Mouse (Mus musculus): ENCODE results near the gene Tmem176b.
"Not testable (repeated sequence)": the region's sequence is repeated elsewhere in the genome, so short reads cannot be mapped to it uniquely, and the experiment has no call there.

The Tmem176b gene

DNA sequence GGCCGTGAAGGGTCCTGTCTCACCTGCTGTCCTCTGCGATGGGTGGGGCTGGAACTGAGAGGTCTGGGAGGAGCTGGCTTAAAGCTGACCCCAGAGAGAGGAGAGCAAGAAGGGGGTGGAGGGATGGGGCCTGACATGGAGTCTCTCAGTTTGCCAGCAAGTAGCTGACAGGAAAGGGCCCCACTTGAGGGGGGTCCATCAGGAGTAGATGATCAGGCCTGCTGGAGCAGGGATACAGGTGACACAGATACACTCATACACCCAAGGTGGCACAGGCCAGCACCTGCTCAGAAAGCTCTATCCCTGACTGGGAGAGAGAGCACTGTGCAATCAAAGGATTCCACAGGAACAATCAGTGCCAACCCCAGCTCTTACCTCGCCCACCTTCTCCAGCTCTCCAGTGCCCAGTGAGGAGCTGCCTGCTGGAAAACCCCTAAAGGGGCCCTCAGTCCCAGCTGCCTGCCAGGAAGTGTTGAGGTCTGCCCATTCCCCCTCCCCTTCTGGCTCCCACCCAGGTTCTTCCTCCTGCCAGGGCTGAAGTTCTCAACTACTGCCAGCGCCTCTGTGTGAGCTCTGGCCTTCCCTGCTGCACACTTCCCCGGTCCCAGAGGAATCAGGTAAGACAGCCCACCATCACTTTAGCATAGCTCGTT is at the start of gene Tmem176b:
Gene Tmem176b, minus strand, starts transcription at position 524 of the 653 bp plus-strand sequence.
- peak; percentile 79 to 80 for DNase-seq (ENCODE audit: low spot score in 2 of 2)

DNA sequence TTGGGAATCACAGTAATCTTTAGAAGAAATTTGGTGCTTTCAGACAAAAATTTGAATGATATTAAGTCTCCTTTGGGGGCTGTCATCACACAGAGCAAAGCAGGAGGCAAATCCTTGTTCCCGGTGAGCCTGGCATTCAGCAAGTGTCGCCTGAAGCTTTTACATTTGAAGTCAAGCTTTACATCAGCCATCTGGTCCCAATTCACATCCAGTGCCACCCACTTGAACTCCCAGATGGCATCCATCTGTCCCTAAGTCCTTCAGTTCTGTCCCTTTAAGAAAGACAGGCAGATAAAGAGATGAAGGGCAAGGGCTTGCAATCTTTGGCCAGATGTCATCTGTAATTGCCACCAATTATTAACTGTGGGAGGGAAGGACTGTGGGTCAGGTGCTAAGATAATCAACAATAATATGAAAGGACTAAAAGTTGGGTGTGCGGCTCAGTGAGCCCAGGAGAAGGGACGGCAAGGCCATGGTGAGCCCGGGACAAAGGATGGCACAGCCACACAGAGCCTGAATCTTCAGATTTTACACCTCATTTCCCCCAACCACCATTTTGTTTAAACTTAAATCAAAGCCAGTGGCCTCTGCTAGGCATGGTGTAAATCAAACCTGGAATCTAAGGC is 35.3 kb upstream of the Tmem176b start:
- DNase-seq (ENCODE audit: low spot score in 2 of 2), result peak in 1 of 2 experiments; percentile 14

DNA sequence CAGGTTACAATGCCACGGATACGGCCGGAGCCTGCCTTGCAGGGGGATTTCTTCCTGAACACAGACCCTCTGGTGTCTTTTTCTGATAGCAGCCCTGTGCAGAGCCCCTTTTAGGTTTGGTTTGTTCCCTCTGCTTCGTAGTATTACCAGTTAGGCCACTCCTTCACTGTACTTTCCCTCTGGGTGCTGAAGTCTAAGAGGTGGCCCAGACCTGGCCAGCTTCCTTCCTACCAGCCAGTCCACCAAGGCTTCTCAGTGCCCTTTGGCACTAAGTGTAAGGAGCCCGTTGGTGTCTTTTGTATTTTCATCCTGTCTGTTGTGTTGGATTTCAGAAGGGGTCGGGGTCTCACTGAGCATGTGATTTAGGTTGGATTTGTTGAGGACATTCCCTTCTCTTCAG is 34.2 kb upstream of the Tmem176b start:
- DNase-seq (ENCODE audit: low spot score in 2 of 2), result no peak

DNA sequence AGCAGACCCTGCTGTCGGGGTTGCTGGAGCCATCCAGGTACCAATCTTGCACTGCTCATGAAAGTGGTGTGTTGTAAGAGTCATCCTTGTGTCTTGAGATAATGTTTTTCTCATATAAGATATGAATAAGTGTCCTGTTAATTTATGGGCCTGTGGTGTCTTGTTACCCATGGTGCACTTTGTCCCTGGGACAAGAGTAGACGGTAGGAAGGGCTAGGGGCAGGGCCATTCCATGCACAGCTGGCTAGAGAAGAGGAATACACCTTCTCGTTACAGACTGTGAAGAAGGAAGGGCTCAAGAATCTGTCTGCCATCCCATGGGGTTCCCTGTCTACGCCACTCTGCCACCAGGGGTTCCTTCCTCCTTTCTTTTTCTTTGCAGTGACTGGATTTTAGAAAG is 33.3 kb upstream of the Tmem176b start:
- DNase-seq (ENCODE audit: low spot score in 2 of 2), result no peak

DNA sequence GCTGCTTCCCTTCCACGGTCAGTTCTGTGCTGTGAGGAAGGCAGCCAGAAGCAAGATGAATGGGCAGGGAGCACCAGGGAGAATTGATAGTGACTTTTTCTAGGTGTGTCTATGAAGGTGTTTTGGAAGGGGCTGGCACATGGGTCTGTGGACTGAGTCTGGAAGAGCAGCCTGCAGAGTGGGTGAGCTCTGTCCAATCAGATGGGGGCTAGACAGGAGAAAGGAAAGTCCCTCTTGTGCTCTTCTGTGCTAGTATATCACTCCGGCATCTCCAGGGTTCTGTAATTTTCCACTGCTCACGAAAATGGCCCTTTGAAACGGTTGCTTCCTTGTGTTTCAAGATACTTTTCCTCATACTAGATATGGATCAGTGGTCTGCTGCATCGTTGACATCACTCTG is 31.3 kb upstream of the Tmem176b start, which contains the start of gene Aoc1:
Gene Aoc1, plus strand, starts transcription at position 301 of the 400 bp plus-strand sequence.
- DNase-seq (ENCODE audit: low spot score in 2 of 2), result no peak

DNA sequence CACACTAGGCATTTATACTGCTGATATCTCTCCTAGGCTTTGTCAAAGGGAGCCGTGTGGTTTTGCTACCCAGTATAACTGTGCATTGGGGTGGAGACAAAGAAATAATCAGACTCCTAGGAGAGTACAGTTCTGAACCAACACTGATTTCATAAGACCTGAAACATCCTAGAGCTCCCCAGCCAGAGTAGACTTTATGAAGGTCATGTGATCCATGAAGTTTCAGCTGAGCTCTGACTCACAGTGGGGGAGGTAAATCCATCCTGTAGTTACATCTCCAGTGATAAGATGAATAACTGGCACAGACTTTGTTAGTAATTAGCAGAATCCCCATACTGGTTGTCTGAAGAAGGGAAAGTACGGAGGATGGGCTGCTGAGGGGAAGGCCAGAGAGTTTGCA is 28.5 kb upstream of the Tmem176b start:
- no peak for DNase-seq (ENCODE audit: low spot score in 2 of 2)

DNA sequence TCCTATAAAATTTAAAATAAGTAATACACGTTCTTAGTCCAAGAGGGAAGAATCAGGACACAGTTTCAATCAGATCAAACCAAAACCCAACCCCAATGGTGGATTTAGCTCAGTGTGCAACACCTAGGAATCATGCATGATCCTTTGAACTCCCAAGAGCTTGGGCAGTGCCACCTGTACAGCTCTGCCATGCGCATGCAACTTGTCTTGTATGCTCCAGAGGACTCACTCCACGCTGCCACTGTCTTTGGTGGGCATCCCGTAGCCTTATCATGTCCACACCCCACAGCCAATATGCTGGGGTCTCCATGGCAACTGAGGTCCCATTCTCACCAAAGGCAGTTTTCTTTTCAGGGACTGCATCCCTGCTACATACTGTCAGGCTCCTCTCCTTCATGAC is 25.9 kb upstream of the Tmem176b start:
- DNase-seq (ENCODE audit: low spot score in 2 of 2), result no peak

DNA sequence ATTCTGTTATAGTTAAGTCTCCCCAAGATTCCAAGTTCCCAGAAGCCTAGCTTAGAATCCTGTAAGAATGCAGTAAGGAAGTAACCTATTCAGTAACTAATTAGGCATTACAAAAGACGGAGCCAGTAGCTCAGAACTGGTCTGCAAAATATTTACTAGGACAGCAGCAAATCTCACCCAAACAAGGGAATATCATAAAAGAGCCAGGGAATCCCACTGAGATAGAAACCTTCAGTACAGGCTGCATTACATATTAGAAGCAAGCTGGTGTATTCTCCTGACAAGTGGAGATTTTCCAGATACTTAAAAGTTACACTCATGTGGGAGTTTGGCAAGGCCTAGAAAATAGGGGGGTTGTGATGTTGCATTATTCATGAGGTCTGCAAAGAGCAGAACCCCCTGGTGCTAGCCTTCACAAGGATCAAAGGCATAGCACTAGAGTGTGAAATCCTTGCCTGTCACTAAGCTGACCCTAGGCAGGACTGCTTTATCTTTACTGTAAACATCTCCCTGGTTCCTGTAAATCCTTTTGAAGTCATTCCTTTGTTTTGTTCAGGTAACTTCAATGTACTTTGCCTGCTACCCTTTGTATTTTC is 25.2 kb upstream of the Tmem176b start:
- DNase-seq (ENCODE audit: low spot score in 2 of 2), result not testable (repeated sequence)

DNA sequence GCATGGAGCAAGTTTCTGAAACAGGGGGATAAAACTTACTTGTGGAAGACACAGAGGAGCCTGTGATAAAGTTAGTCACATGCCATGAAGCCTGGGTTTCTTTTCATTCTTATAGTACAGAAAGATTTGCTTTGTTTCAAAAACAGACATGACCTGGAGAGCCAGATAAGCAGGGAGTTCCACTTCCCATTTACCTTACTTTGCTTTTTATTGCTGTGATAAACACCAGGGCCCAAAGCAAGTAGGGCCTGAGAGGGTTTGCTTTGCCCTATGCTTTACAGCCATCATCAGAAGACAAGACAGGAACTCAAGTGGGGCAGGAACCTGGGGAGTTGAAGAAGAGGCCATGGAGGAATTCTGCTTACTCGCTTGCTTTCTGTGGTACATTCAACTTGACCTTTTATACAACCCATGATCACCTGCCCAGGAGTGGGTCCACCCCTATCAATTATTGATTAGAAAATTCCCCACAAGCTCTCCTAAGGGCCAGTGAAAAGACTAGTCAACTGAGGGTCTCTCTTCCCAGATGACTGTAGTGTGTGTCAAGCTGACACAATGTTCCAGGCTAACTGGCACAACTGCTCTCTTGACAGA is 24.0 kb upstream of the Tmem176b start:
- DNase-seq (ENCODE audit: low spot score in 2 of 2), result no peak

DNA sequence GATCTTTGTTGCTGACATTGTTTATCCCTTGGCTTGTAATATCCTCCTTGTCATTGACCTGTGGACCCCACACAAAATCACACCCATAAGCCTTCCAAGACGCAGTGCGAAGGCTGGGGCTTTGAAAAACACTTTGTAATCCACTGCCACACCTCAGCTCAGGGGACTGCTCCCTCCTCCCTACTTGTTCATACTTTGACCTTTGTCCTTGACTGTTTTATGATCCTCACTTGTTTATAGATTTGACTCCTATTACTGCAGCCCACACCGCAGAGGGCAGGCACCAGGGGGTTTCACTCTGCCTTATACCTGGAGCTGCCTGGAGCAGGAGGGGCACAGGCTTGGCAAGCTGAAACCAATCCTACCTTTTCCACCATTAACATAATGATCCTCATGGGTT is 23.4 kb upstream of the Tmem176b start:
- DNase-seq (ENCODE audit: low spot score in 2 of 2), result no peak

DNA sequence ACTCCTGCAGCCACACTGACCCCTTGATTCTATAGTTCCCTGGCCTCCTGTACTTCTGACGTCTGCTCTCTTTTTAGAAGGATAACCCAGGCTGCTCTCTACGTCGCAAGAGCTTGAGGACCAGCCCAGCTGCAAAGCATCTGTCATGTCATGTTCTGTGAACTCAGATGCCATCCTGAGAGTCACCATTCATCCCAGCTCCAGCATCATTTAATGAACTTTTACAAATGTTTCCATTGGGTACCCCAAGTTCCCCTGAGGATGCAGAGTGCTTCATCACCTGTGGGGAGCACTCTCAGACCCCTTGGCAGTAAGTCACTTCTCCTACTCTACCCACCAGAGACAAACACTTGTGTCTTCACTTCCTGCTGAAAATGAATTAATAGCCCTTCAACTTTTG is 22.9 kb upstream of the Tmem176b start:
- no peak for DNase-seq (ENCODE audit: low spot score in 2 of 2)

DNA sequence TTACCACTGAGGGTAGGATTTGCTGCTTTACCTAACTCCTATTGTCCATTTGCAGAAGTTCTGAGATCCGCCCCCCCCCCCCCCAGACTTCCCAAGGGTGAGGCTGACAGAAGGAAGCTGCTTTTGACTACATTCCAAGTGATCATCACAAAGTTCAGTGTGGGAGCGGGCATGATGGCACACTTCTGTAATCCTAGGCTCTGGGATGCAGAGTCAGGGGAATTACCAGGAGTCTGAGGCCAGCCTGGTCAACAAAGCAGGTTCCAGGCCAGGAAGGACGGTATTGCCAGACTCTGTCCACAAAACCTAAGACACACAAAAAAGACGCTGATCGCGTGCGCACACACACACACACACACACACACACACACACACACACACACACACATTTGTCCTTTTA is 22.2 kb upstream of the Tmem176b start:
- DNase-seq (ENCODE audit: low spot score in 2 of 2), result no peak

DNA sequence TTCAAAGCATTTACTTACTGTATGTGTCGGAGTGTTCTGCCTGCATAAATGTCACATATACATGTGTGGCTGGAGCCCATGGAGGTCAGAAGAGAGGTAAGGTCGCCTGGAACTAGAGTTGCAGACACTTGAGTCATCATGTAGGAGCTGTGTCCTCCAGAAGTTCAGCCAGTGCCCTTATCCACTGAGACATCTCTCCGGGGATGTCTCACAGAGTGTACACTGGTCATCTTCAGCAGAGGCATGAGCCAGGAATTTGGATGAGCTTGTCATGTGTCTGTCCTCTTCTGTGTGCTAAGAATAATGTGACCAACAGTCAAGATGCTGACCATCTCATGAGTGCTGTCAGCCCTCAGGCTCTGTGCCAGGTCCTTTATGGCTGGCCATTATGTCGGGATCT is 21.5 kb upstream of the Tmem176b start:
- DNase-seq (ENCODE audit: low spot score in 2 of 2), result no peak

DNA sequence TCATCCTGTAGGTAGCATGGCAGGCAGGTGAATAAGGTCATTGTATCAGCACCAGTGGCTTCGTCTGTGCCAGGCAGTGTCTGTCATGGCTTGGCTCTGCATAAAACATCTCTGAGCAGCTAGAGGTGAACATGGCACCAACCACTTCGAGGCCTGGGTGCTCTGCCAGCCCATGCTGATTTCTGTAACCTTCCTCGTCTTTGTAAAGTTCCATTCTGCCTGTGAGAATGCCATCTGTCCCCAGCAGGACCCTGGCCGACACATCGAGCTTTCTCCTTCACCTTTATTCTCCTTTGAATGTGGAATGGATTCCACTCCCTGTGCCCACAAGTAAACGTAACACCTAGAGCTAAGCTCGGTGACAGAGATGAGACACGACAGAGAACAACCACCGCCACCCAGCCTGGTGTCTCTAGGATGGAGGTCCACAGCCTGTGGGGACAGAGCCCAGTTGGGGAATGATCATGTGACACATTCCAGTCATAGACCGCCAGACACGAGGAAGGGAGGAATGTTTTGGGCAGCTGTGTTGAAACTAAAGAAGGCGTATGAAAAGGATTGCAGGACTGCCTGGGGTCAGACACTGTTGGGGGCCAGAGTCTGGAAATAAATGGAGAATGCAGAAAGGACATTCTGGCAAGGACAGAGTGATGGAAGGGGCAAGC is 20.5 kb upstream of the Tmem176b start:
- DNase-seq (ENCODE audit: low spot score in 2 of 2), result no peak

DNA sequence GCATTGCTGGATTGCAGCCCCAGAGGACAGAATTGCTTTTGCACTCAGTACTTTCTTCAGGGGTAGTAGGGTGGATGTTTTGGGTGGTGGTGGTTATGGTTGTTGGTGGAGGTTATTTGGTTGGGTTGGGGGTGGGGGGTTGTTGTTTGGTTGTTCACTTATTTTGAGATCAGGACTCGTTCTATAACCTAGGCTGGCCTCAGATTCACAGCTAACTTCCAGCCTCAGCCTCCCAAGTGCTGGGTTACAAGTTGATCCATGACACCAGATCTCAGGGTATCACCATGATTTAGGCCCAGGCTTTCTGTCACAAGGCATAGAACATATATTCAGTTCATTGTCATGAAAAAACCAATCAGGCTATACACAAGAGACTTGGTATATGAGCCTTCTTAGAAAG is 19.6 kb upstream of the Tmem176b start:
- no peak for DNase-seq (ENCODE audit: low spot score in 2 of 2)

DNA sequence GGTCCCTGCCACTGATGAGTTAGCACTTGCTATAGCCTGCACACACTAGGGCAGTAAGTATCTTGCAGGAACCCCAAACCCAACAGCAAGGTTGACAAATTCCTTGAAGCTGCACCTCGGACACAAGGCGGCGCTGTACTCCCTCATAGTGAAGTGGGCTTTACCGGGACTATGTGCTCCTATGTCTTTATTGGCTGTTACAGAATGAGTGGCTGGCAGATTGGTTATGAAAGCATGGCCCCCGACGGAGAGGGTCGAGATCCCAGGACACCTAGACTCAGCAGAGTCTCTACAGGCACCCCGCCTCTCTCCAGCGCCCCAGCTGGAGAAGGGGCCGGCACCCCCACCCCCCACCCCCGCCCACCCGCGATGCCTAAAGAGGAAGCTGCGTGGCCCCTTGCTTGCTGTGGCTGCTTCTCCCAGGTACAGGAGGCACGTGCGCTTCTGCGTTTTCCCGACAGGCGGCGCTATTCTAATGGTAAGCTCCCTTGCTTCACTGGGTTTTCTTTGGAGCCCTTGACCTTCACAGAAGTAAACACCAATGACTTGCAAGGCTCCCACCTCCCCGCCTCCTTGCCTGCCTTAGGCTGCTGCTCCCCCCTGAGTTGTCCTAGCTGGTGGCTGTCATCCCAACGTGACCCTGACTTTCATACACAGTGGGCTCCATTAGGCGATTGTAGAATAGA is 19.0 kb upstream of the Tmem176b start:
- peak; percentile 23 to 48 for DNase-seq (ENCODE audit: low spot score in 2 of 2)

DNA sequence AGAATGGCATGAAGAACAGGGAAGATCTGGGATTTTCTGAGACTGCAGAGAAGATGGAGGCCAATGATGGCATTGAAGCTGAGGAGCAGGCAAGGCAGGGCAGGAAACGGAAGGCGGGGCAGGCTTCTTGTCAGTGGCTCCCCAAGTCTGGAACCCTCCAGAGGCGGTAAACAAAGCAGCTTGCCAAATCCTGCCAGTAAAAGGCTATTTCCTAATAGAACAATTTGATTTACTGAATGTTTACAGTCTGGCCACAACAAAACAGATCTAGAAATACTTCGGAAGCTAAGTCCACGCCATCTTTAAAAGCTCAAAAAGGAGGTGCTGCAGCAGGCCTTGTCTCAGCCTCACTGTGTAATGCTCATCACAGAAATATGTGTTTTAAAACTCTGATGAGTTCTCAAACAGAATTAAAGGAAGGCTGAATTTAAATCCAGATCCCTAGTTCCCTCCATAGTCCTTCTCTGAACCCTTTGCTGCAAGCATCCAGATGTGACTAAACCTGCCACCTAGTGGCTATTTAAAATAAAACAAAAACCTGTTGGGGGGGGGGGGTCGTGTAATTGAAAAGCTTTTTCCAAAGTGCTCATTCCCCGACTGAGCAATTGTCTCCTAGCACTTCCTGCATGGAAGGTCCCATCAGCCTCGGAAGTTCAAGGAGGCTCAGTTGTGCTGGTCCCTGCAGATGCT is 16.5 kb upstream of the Tmem176b start:
- DNase-seq (ENCODE audit: low spot score in 2 of 2), result no peak

DNA sequence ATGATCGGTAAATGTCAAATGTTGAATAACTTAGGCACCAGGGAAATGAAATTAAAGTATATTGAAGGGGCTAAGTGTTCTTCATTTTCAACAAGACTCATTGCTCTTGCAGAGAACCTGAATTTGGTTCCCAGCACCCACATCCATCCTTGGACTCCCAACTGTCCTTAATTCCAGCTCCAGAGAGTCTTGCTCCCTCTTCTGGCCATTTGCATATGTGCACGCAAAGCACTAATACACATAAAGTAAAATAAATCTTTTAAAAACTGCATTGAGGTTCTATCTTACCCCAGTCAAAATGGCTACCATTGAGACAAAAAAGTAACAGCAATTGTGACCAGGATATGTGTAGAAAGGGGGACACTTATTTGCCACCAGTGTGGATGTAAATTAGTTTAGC is 12.9 kb upstream of the Tmem176b start:
- DNase-seq (ENCODE audit: low spot score in 2 of 2), result no peak

DNA sequence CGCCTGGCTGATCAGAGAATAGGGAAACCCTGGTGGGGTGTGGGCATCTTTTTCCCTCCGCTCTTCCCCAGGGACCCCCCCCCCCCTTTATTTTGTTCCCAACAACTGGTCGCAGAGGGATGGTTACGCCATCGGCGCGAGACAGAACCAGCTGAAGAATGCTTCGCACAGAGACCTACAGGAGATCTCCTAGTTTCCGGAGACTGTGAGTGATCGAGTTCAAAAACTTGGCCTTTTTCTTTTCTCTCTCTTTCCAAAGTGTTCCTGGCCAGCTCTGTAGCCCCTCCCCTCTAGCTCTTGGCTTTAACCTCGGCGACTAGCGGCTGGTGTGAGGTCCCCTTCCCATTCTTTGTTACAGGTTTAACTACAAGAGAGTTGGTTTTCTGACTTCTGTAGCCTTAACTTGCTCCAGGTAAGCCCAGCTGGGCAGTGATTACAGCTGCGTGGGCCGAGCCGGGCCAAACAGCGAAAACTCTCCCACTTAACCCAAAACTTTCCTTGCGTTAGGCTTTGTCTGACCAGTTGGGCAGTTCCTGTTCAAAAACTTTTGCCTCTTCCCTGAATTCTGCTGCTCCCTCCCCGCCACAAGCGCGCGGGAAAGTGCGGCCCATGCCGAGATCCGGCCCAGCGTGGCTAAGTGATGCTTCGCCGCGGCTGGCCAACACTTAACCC is 10.7 kb upstream of the Tmem176b start:
- no peak for DNase-seq (ENCODE audit: low spot score in 2 of 2)

DNA sequence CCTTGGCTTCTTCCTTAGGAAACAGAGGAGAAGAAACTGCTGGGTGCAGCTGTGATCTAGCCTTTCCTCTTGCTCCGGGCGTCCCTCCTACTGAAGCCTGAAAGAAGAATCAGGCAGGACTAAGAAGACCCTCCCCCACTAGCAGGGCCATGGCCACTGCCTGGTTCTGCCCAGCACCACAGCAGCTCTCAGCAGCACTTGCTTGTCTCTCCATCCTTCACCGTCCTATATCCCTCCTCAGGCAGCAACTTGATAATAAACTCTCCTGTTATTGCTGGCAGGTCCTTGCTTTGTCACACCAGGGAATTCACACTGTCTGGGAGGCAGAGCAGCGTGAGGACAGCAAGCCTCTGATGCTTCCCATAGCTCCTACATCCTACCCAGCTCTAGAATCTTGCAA is 3.8 kb upstream of the Tmem176b start:
- no peak for DNase-seq (ENCODE audit: low spot score in 2 of 2)

Data from frontal cortex, postnatal 14 days (tissue).